Mouse (Mus musculus) midbrain, postnatal 0 days (tissue): Measurements from ENCODE around the gene Ssbp3. TPM values are rescaled to one million over a fixed set of nuclear protein-coding genes. Genes with fewer than 3 reads are reported as not detected.

Source experiments
- ATAC-seq: fragments of 200-750 bp; cut with Nextera tagmentation; 2 replicates; pipeline ENCODE4 v1.8.0; 2017; ENCODE audit warnings: moderate number of reproducible peaks, mild to moderate bottlenecking, moderate TSS enrichment, moderate library complexity; ENCODE audit not compliant: low FRiP score
- DNase-seq: peaks from one replicate; pipeline ENCODE4 v3.0.0-alpha.2; 2015; ENCODE audit warnings: low spot score
- H3K27ac ChIP-seq: fragments of 300-500 bp; sonication (generic); 2 replicates; pipeline ENCODE4 v1.5.1; 2014; ENCODE audit warnings: low read depth, mild to moderate bottlenecking, low read length, mixed read lengths
- H3K27me3 ChIP-seq: fragments of 300-500 bp; sonication (generic); 2 replicates; pipeline ENCODE4 v1.6.1; 2014; ENCODE audit warnings: low read length, control low read depth, mixed read lengths; ENCODE audit not compliant: insufficient read depth
- H3K36me3 ChIP-seq: fragments of 300-500 bp; sonication (generic); 2 replicates; pipeline ENCODE4 v1.6.1; 2014; ENCODE audit warnings: low read length, control low read depth, mixed read lengths; ENCODE audit not compliant: insufficient read depth
- H3K4me1 ChIP-seq: fragments of 300-500 bp; sonication (generic); 2 replicates; pipeline ENCODE4 v1.6.1; 2014; ENCODE audit warnings: mild to moderate bottlenecking, control low read depth, antibody characterized with exemption, low read length, mixed read lengths; ENCODE audit not compliant: insufficient read depth
- H3K4me2 ChIP-seq: fragments of 300-500 bp; sonication (generic); 2 replicates; pipeline ENCODE4 v1.6.1; 2014; ENCODE audit warnings: low read depth, mild to moderate bottlenecking, low read length, mixed read lengths; ENCODE audit not compliant: poor library complexity, severe bottlenecking
- H3K4me3 ChIP-seq: fragments of 300-500 bp; sonication (generic); 2 replicates; pipeline ENCODE4 v1.5.1; 2014; ENCODE audit warnings: low read depth, mild to moderate bottlenecking, low read length, moderate library complexity
- H3K9ac ChIP-seq: fragments of 300-500 bp; sonication (generic); replicated peaks from 2 replicates; pipeline ENCODE4 v1.6.1; 2014; ENCODE audit warnings: mild to moderate bottlenecking, low read length, moderate library complexity, mixed read lengths; ENCODE audit not compliant: poor library complexity, severe bottlenecking
- H3K9me3 ChIP-seq: fragments of 300-500 bp; sonication (generic); 2 replicates; pipeline ENCODE4 v1.6.1; 2016; ENCODE audit warnings: low read length, control low read depth
- CTCF ChIP-seq: IDR thresholded peaks from 2 replicates; pipeline ENCODE4 v1.5.1; 2016; ENCODE audit warnings: antibody characterized with exemption, mild to moderate bottlenecking
- WGBS: fragments of 180-500 bp; shearing (Covaris S2); extraction: QIAGEN DNeasy Blood & Tissue Kit; methylation state at CpG from one replicate; pipeline ENCODE4 v1.1.7; 2014; 5-methylcytosine and 5-hydroxymethylcytosine counted together
- polyA plus RNA-seq: library from polyadenylated mRNA; unstranded; fragments of >200 nt; fragmentation: Nextera tagmentation; extraction: Ambion mirVana; gene quantifications from 2 replicates; pipeline ENCODE4 v1.2.1, GENCODE M21; 2015
- total RNA-seq: library from RNA; depleted of rRNA; stranded (reverse); fragments of >200 nt; gene quantifications from 2 replicates; pipeline ENCODE4 v1.2.3, GENCODE M21; 2014

Gene Ssbp3
- total and polyA plus RNA-seq, 2 experiments from 2014 or later, result 126 to 172 TPM

- Histone ChIP-seq H3K4me2 (no peak overlapping the region), H3K4me3 (no peak overlapping the region), H3K27ac (peak overlapping the region; percentile 47; the same call in 1 of the 2 replicates), H3K4me1 (peaks cover 37% of the 10 kb centered on the region), H3K9ac (no peak overlapping the region), H3K36me3 (no peaks in the 10 kb centered on the region), H3K9me3 (no peaks in the 10 kb centered on the region), H3K27me3 (no peaks in the 10 kb centered on the region)
- no peak for DNase-seq
- WGBS, result 42% methylated on average over 8 of the region's 8 CpGs
- TF ChIP-seq CTCF, result no peak
- no peak for ATAC-seq
Observed at GRCm38 (mm10) chr4:106938506-106939222, 28.2 kb downstream of the Ssbp3 start.

- no peaks in the 10 kb centered on the region for H3K9me3 ChIP-seq
- ATAC-seq, result no peak; the same call in 1 of the 2 replicates
- no peaks in the 10 kb centered on the region for H3K36me3 ChIP-seq
- 13% methylated on average over 6 of the region's 6 CpGs for WGBS
- no peak overlapping the region for H3K4me2 ChIP-seq
- H3K9ac ChIP-seq, result no peak overlapping the region
- peaks cover 37% of the 10 kb centered on the region for H3K4me1 ChIP-seq
- peak overlapping the region; percentile 47; the same call in 1 of the 2 replicates for H3K27ac ChIP-seq
- no peak for TF ChIP-seq CTCF
- no peak overlapping the region for H3K4me3 ChIP-seq
- peak; percentile 91 for DNase-seq
- H3K27me3 ChIP-seq, result no peaks in the 10 kb centered on the region
Observed at GRCm38 (mm10) chr4:106939223-106939918, 28.9 kb downstream of the Ssbp3 start.

GRCm38 (mm10) chr4:106939919-106940227 lies 29.4 kb downstream of the Ssbp3 start:
- DNase-seq (no peak), ATAC-seq (no peak)
- H3K9me3 ChIP-seq, result no peaks in the 10 kb centered on the region
- H3K4me3 ChIP-seq, result no peak overlapping the region
- no peak for TF ChIP-seq CTCF
- no peak overlapping the region for H3K9ac ChIP-seq
- no peak overlapping the region for H3K4me2 ChIP-seq
- H3K36me3 ChIP-seq, result no peaks in the 10 kb centered on the region
- WGBS, result 35% methylated on average over 4 of the region's 4 CpGs
- no peaks in the 10 kb centered on the region for H3K27me3 ChIP-seq
- peaks cover 37% of the 10 kb centered on the region for H3K4me1 ChIP-seq
- H3K27ac ChIP-seq, result peak overlapping the region; percentile 21; the same call in 1 of the 2 replicates

GRCm38 (mm10) chr4:106940945-106941344 lies 30.4 kb downstream of the Ssbp3 start:
- H3K4me1 ChIP-seq, result peaks cover 34% of the 10 kb centered on the region
- WGBS, result 40% methylated on average over 6 of the region's 6 CpGs
- no peaks in the 10 kb centered on the region for H3K9me3 ChIP-seq
- no peaks in the 10 kb centered on the region for H3K36me3 ChIP-seq
- H3K27me3 ChIP-seq, result no peaks in the 10 kb centered on the region
- ATAC-seq, result no peak
- no peak overlapping the region for H3K4me3 ChIP-seq
- no peak for TF ChIP-seq CTCF
- no peak overlapping the region for H3K27ac ChIP-seq
- no peak for DNase-seq
- no peak overlapping the region for H3K4me2 ChIP-seq
- peak overlapping the region; percentile 33; the same call in 1 of the 2 replicates for H3K9ac ChIP-seq

DNA sequence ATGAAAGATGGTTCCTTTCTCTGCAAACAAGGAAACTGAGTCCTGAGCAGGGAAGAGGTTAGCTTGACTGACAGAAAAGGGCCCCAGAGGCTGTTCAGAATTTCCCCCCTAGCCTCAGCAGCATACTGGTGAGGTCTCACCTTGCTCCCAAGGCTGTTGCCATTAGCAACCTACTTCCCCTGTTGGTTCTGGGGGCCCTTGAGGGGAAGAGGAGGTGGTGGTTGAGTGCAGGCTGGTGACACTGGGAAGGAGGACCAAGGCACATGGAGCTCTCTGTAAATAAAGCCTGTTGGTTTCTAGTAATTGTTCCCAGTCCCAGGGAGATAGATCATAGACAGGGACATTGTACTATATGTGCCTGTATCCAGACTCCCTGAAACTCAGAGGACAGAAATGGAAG lies 31.0 kb downstream of the Ssbp3 start:
- ATAC-seq (no peak), DNase-seq (no peak)
- Histone ChIP-seq H3K9me3 (no peaks in the 10 kb centered on the region), H3K9ac (0 out of 2 replicates have a peak overlapping the region, but pooled peaks have one; percentile 33), H3K36me3 (no peaks in the 10 kb centered on the region), H3K4me2 (no peak overlapping the region), H3K4me3 (no peak overlapping the region), H3K27ac (peak overlapping the region; percentile 14; the same call in 1 of the 2 replicates), H3K4me1 (peaks cover 34% of the 10 kb centered on the region), H3K27me3 (no peaks in the 10 kb centered on the region)
- TF ChIP-seq CTCF, result no peak

- Histone ChIP-seq H3K4me1 (peaks cover 34% of the 10 kb centered on the region), H3K36me3 (no peaks in the 10 kb centered on the region), H3K4me3 (no peak overlapping the region), H3K27ac (no peak overlapping the region), H3K4me2 (no peak overlapping the region), H3K27me3 (no peaks in the 10 kb centered on the region), H3K9me3 (no peaks in the 10 kb centered on the region), H3K9ac (no peak overlapping the region)
- ATAC-seq, result no peak
- WGBS, result 73% methylated on average over 4 of the region's 4 CpGs
- DNase-seq, result no peak
- no peak for TF ChIP-seq CTCF
Observed at GRCm38 (mm10) chr4:106942491-106942890, 32.0 kb downstream of the Ssbp3 start.
